Mouse (Mus musculus): Measurements from ENCODE around the gene Il12a.

The Il12a gene

GRCm38 (mm10) chr3:68690344-68690743, at the start of gene Il12a:
Il12a (plus strand) TSS chr3:68690644.
- WGBS = 90% methylated on average over 4 of the region's 4 CpGs

GRCm38 (mm10) chr3:68642935-68643334, 47.5 kb upstream of the Il12a start:
- 88% methylated on average over 7 of the region's 7 CpGs for WGBS

- 88% methylated on average over 6 of the region's 6 CpGs for WGBS
Observed at GRCm38 (mm10) chr3:68646387-68647130, 43.9 kb upstream of the Il12a start.

GRCm38 (mm10) chr3:68647282-68647681, 43.2 kb upstream of the Il12a start:
- WGBS = 92% methylated on average over 3 of the region's 3 CpGs

- 73% methylated on average over 3 of the region's 3 CpGs for WGBS
Observed at GRCm38 (mm10) chr3:68650251-68650650, 40.2 kb upstream of the Il12a start.

GRCm38 (mm10) chr3:68656607-68657352, 33.7 kb upstream of the Il12a start:
- WGBS = 89% methylated on average over 4 of the region's 4 CpGs

- WGBS = 50% methylated on average over 9 of the region's 9 CpGs
Observed at GRCm38 (mm10) chr3:68657589-68658245, 32.7 kb upstream of the Il12a start.

- 97% methylated on average over 6 of the region's 6 CpGs for WGBS
Observed at GRCm38 (mm10) chr3:68659996-68660395, 30.4 kb upstream of the Il12a start.

- whole genome bisulfite sequencing = 34% methylated on average over 4 of the region's 4 CpGs
Observed at GRCm38 (mm10) chr3:68660538-68660937, 29.9 kb upstream of the Il12a start.

- 78% methylated on average over 5 of the region's 5 CpGs for WGBS
Observed at GRCm38 (mm10) chr3:68662386-68662785, 28.1 kb upstream of the Il12a start.

- 85% methylated on average over 6 of the region's 6 CpGs for WGBS
Observed at GRCm38 (mm10) chr3:68664337-68664736, 26.1 kb upstream of the Il12a start.

GRCm38 (mm10) chr3:68666377-68666776, 24.1 kb upstream of the Il12a start:
- WGBS = 80% methylated on average over 7 of the region's 7 CpGs

GRCm38 (mm10) chr3:68667852-68668251, 22.6 kb upstream of the Il12a start:
- 100% methylated on average over 1 of the region's 1 CpGs for WGBS

- 71% methylated on average over 5 of the region's 5 CpGs for WGBS
Observed at GRCm38 (mm10) chr3:68669418-68669974, 20.9 kb upstream of the Il12a start.

- WGBS = 82% methylated on average over 2 of the region's 2 CpGs
Observed at GRCm38 (mm10) chr3:68674721-68675120, 15.7 kb upstream of the Il12a start.

- WGBS = 63% methylated on average over 12 of the region's 12 CpGs
Observed at GRCm38 (mm10) chr3:68675216-68675835, 15.1 kb upstream of the Il12a start.

- 46% methylated on average over 10 of the region's 10 CpGs for WGBS
Observed at GRCm38 (mm10) chr3:68675980-68676678, 14.3 kb upstream of the Il12a start.

GRCm38 (mm10) chr3:68676831-68677303, 13.6 kb upstream of the Il12a start:
- 21% methylated on average over 17 of the region's 17 CpGs for WGBS

- 77% methylated on average over 9 of the region's 9 CpGs for WGBS
Observed at GRCm38 (mm10) chr3:68678805-68679585, 11.4 kb upstream of the Il12a start.

GRCm38 (mm10) chr3:68683579-68683978, 6.9 kb upstream of the Il12a start:
- WGBS = 38% methylated on average over 2 of the region's 2 CpGs

Measured in cerebral cortex, adult 2 months (tissue).